Mouse (Mus musculus) heart, adult 2 months (tissue): ENCODE results near the gene Tma7. TPM values are rescaled to one million over a fixed set of nuclear protein-coding genes. Genes with fewer than 3 reads are reported as not detected.

Experiments
- DNase-seq, 2 experiments: peaks; one replicate each; pipeline ENCODE4 v3.0.0; 2021
- H3K27ac ChIP-seq: fragments of 200-600 bp; 2 replicates; pipeline ENCODE4 v1.8.1; 2022
- H3K27me3 ChIP-seq: fragments of 200-500 bp; 2 replicates; pipeline ENCODE4 v1.6.1; 2012; ENCODE audit warnings: mild to moderate bottlenecking, low read length, inconsistent platforms, mixed read lengths; ENCODE audit not compliant: control insufficient read depth, insufficient read depth
- H3K36me3 ChIP-seq: fragments of 200-500 bp; 2 replicates; pipeline ENCODE4 v1.6.1; 2012; ENCODE audit warnings: low read length, inconsistent platforms; ENCODE audit not compliant: control insufficient read depth, insufficient read depth
- H3K4me1 ChIP-seq: fragments of 200-500 bp; 2 replicates; pipeline ENCODE4 v1.6.1; 2011; ENCODE audit warnings: low read length; ENCODE audit not compliant: control insufficient read depth, insufficient read depth
- H3K4me3 ChIP-seq: fragments of 200-600 bp; 2 replicates; pipeline ENCODE4 v1.8.1; 2022
- H3K79me2 ChIP-seq: fragments of 200-500 bp; replicated peaks from 2 replicates; pipeline ENCODE4 v1.6.1; 2012; ENCODE audit warnings: mild to moderate bottlenecking, inconsistent platforms, low read length, moderate library complexity, mixed read lengths; ENCODE audit not compliant: control insufficient read depth, insufficient read depth
- H3K9ac ChIP-seq: fragments of 200-500 bp; 2 replicates; pipeline ENCODE4 v1.6.1; 2012; ENCODE audit warnings: low read depth, mild to moderate bottlenecking, control low read depth, inconsistent platforms, low read length, mixed read lengths
- CTCF ChIP-seq: fragments of 200-600 bp; IDR thresholded peaks from 2 replicates; pipeline ENCODE4 v1.8.1; 2022; ENCODE audit warnings: antibody characterized with exemption, mild to moderate bottlenecking, moderate library complexity
- EP300 ChIP-seq: fragments of 200-500 bp; IDR thresholded peaks from 2 replicates; pipeline ENCODE4 v1.6.1; 2011; ENCODE audit warnings: low read depth, low read length, control low read depth; ENCODE audit not compliant: insufficient read depth
- POLR2A ChIP-seq: fragments of 200-500 bp; IDR thresholded peaks from 2 replicates; pipeline ENCODE4 v1.6.1; 2011; ENCODE audit warnings: mild to moderate bottlenecking, low read depth, low read length, control low read depth; ENCODE audit not compliant: insufficient read depth
- WGBS: fragments of 180-500 bp; shearing (Covaris S2); methylation state at CpG from one replicate; pipeline ENCODE4 v1.1.7; 2018; 5-methylcytosine and 5-hydroxymethylcytosine counted together
- intact Hi-C: fragments of 180-260 bp; cut with DNase I; formaldehyde crosslinking; loops from one replicate; pipeline ENCODE4 v1.15.1; 2025
- polyA plus RNA-seq: library from polyadenylated mRNA; depleted of rRNA; stranded (reverse); fragments of >200 nt; gene quantifications from 2 replicates; pipeline ENCODE4 v1.2.3, GENCODE M21; 2012
- total RNA-seq, 2 experiments: library from RNA; stranded (reverse); gene quantifications; 2 replicates each; pipeline ENCODE4 v1.2.3; 2021

The Tma7 gene
- total and polyA plus RNA-seq, 3 experiments: 41.4 to 235 (median 218) TPM

DNA sequence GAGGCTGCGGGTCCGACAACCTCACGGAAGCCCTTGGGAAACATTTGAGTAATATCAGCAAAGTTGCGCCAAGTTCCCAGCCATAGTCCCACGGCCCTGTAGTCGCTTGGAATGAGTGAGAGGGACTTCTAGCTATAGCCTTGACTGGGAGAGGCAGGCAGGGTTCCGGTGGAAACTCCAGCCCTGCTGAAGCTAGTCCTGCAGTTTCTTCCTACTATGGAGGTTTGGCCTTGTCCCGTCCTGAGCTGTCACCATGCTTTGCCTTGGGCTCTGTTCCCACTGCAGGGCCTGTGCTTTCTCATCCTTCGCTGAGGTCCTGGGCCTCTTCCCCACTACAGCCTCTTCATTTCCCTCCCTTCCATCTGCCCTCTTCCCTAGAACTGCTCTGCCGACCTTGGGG is 33.8 kb upstream of the Tma7 start:
- H3K4me3 ChIP-seq: no peak overlapping the region
- H3K36me3 ChIP-seq: no peaks in the 10 kb centered on the region
- no peak for DNase-seq
- H3K9ac ChIP-seq: no peak overlapping the region
- H3K27ac ChIP-seq: no peak overlapping the region
- H3K79me2 ChIP-seq: no peaks in the 10 kb centered on the region
- H3K27me3 ChIP-seq: no peaks in the 10 kb centered on the region
- H3K4me1 ChIP-seq: no peaks in the 10 kb centered on the region
- WGBS: 83% methylated on average over 10 of the region's 10 CpGs
- TF ChIP-seq CTCF: no peak
- no peak for TF ChIP-seq EP300
- no peak for TF ChIP-seq POLR2A
- intact Hi-C loops: no loop called here

DNA sequence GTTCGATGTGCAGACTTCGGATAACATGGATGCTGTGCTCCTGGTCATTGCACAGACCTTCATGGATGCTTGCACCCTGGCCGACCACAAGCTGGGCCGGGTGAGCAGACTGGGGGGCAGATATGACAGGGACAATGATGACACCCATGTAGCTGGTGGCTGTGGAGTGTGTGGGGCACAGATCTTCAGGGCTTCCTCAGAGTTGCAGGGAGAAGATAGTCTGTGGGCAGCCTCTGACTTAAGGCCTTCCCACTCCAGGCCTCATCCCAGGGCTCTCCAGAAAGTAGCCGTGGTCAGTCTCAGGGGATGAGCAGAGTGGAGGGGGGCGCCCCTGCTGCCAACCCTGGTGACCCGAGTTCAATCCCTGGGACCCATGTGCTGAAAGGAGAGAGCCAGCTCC is 32.5 kb upstream of the Tma7 start:
- no peak overlapping the region for H3K4me3 ChIP-seq
- no peaks in the 10 kb centered on the region for H3K36me3 ChIP-seq
- H3K27ac ChIP-seq: no peak overlapping the region
- TF ChIP-seq EP300 (no peak), POLR2A (no peak), CTCF (no peak)
- H3K4me1 ChIP-seq: no peaks in the 10 kb centered on the region
- H3K9ac ChIP-seq: no peak overlapping the region
- DNase-seq: peak in 1 of 2 experiments; percentile 11
- H3K27me3 ChIP-seq: no peaks in the 10 kb centered on the region
- no peaks in the 10 kb centered on the region for H3K79me2 ChIP-seq
- intact Hi-C loops: no loop called here
- 85% methylated on average over 7 of the region's 7 CpGs for WGBS

DNA sequence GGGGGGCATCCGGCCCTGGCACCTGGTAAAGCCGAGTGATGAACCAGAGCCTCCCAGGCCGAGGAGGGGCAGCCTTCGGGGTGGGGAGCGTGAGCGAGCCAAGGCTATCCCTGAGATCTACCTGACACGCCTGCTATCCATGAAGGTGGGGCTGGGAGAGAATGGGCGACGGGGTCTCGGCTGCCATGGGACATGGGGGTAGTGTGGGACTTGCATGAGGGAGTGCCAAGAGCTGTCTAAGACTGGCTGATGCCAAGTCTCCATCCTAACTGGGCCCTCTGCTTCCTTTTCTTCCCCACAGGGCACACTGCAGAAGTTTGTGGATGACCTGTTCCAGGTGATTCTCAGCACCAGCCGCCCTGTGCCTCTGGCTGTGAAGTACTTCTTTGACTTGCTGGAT is 31.9 kb upstream of the Tma7 start:
- no peak overlapping the region for H3K9ac ChIP-seq

DNA sequence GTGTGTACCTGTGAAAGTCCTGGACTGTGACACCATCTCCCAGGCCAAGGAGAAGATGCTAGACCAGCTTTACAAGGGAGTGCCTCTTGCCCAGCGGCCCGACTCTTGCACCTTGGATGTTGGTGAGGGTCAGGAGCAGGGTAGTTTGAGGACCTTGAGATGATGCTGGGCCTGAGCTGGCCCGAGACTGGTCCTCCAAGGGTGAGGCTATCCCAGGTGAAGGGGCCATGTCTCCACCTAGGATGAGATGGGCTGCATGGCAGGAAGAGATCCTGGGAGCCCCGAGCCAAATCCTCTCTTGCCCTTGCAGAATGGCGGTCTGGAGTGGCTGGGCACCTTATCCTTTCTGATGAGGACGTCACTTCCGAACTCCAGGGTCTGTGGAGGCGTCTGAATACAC is 30.9 kb upstream of the Tma7 start:
- TF ChIP-seq POLR2A (no peak), EP300 (no peak), CTCF (no peak)
- DNase-seq: peak in 1 of 2 experiments; percentile 13
- intact Hi-C loops: no loop called here
- no peak overlapping the region for H3K27ac ChIP-seq
- no peaks in the 10 kb centered on the region for H3K79me2 ChIP-seq
- no peak overlapping the region for H3K9ac ChIP-seq
- H3K4me1 ChIP-seq: no peaks in the 10 kb centered on the region
- H3K27me3 ChIP-seq: no peaks in the 10 kb centered on the region
- H3K4me3 ChIP-seq: no peak overlapping the region
- no peaks in the 10 kb centered on the region for H3K36me3 ChIP-seq
- WGBS: 89% methylated on average over 8 of the region's 8 CpGs

More for the DNA sequence above, 31.9 kb upstream of the Tma7 start:
- Histone ChIP-seq H3K36me3 (no peaks in the 10 kb centered on the region), H3K4me3 (no peak overlapping the region), H3K27me3 (no peaks in the 10 kb centered on the region), H3K79me2 (no peaks in the 10 kb centered on the region), H3K27ac (no peak overlapping the region), H3K4me1 (no peaks in the 10 kb centered on the region)
- TF ChIP-seq POLR2A (no peak), CTCF (no peak), EP300 (no peak)
- 95% methylated on average over 11 of the region's 11 CpGs for WGBS
- DNase-seq: peak in 1 of 2 experiments; percentile 14
- intact Hi-C loops: no loop called here

DNA sequence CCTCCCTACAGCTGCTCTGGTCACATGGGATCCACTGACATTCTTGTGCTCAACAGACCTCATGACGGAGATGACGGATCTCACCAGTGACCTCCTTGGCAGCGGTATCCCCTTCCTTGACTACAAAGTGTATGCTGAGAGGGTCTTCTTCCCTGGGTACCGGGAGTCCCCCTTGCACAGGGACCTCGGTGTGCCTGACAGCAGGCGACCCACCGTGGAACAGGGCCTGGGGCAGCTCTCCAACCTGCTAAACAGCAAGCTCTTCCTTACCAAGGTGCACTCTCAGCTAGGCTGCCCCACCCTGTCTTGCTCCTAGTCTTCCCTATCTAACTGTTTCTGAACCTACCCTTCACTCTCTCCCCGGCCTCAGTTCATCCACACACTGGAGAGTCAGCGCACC is 29.2 kb upstream of the Tma7 start:
- WGBS: 93% methylated on average over 9 of the region's 9 CpGs
- peak in 1 of 2 experiments; percentile 13 for DNase-seq
- Histone ChIP-seq H3K27ac (no peak overlapping the region), H3K4me3 (no peak overlapping the region), H3K4me1 (no peaks in the 10 kb centered on the region), H3K9ac (no peak overlapping the region), H3K36me3 (no peaks in the 10 kb centered on the region), H3K79me2 (no peaks in the 10 kb centered on the region), H3K27me3 (no peaks in the 10 kb centered on the region)
- no peak for TF ChIP-seq POLR2A
- no peak for TF ChIP-seq EP300
- no peak for TF ChIP-seq CTCF
- intact Hi-C loops: no loop called here

DNA sequence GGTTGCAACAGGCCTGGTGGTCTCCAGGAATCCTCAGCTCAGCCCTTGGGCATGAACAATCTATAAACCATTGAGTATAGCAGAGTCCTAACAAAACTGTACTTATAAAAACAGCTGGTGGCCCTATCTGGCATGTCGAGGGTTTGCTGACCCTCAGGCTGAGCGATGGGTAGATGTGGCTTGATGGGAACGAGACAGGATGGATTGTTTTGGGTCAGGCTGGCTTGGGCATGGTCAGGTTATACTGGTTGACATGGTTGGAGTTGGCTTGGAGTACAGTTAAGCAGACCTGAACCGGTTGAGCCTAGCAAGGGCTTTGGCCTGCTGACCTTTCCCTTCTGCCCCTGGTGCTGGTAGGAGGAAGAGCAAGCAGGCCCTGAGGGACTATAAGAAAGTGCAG is 28.7 kb upstream of the Tma7 start:
- DNase-seq: no peak
- H3K4me1 ChIP-seq: no peaks in the 10 kb centered on the region
- intact Hi-C loops: no loop called here

More for the DNA sequence above, 28.7 kb upstream of the Tma7 start:
- 79% methylated on average over 4 of the region's 4 CpGs for WGBS
- no peak overlapping the region for H3K27ac ChIP-seq
- H3K4me3 ChIP-seq: no peak overlapping the region
- no peaks in the 10 kb centered on the region for H3K36me3 ChIP-seq
- H3K79me2 ChIP-seq: no peaks in the 10 kb centered on the region
- H3K9ac ChIP-seq: no peak overlapping the region
- TF ChIP-seq POLR2A: no peak
- no peak for TF ChIP-seq EP300
- TF ChIP-seq CTCF: no peak
- H3K27me3 ChIP-seq: no peaks in the 10 kb centered on the region
